Mouse (Mus musculus) CH12.LX (cell line): ENCODE measurements around the gene Prss35.

Experiments used
- CTCF ChIP-seq, 2 experiments: IDR thresholded peaks in 1 of 2; conservative IDR thresholded peaks in 1 of 2; 2 replicates each; pipeline ENCODE4 v1.5.1; 2011 to 2012; ENCODE audit warnings: low read depth in 2 of 2, low read length in 2 of 2, improper control_type of control experiment in 1 of 2, inconsistent platforms in 1 of 2, mild to moderate bottlenecking in 1 of 2, moderate library complexity in 1 of 2
- EP300 ChIP-seq: IDR thresholded peaks from 2 replicates; pipeline ENCODE4 v1.6.1; 2011; ENCODE audit warnings: low read length, improper control_type of control experiment
- MAFK ChIP-seq: IDR thresholded peaks from 2 replicates; pipeline ENCODE4 v1.6.1; 2011; ENCODE audit warnings: low read length, improper control_type of control experiment; ENCODE audit not compliant: insufficient replicate concordance
- MYC ChIP-seq: IDR thresholded peaks from 2 replicates; pipeline ENCODE4 v1.6.1; 2011; ENCODE audit warnings: low read depth, mild to moderate bottlenecking, improper control_type of control experiment, low read length
- NELFE ChIP-seq: IDR thresholded peaks from 2 replicates; pipeline ENCODE4 v1.6.1; 2011; ENCODE audit warnings: low read depth, low read length, improper control_type of control experiment
- NRF1 ChIP-seq: IDR thresholded peaks from 2 replicates; pipeline ENCODE4 v1.6.1; 2014; ENCODE audit warnings: low read depth, mild to moderate bottlenecking, inconsistent platforms, low read length, improper control_type of control experiment, moderate library complexity
- POLR2A ChIP-seq: IDR thresholded peaks from 2 replicates; pipeline ENCODE4 v1.6.1; 2011; ENCODE audit warnings: low read depth, mild to moderate bottlenecking, improper control_type of control experiment, low read length
- TBP ChIP-seq: conservative IDR thresholded peaks from 2 replicates; pipeline ENCODE4 v1.6.1; 2011; ENCODE audit warnings: low read depth, low read length, improper control_type of control experiment

GRCm38 (mm10) chr9:86717119-86717518, 26.3 kb upstream of the Prss35 start:
- TF ChIP-seq POLR2A (no peak), TBP (no peak), EP300 (no peak), CTCF (conservative IDR thresholded peaks at IDR 0.05 in 1 of 2, IDR thresholded peaks at IDR 0.05 in 1 of 2; ENCODE audit: low read depth in 2 of 2, low read length in 2 of 2) (no peak), NELFE (no peak), MAFK (no peak), MYC (no peak), NRF1 (no peak)
